Mouse (Mus musculus) thymus, postnatal 25 days (tissue): ENCODE measurements around the gene Ube2f.

ENCODE experiments used
- DNase-seq: peaks from one replicate; pipeline ENCODE4 v3.0.0; 2022

The Ube2f gene

GRCm38 (mm10) chr1:91239112-91239511 lies 11.0 kb upstream of the Ube2f start:
- DNase-seq, result peak; percentile 81

GRCm38 (mm10) chr1:91239800-91240199 lies 10.3 kb upstream of the Ube2f start:
- DNase-seq, result no peak

- DNase-seq, result no peak
Observed at GRCm38 (mm10) chr1:91240685-91241084, 9.4 kb upstream of the Ube2f start.

GRCm38 (mm10) chr1:91241249-91241648 lies 8.9 kb upstream of the Ube2f start:
- no peak for DNase-seq

- DNase-seq, result no peak
Observed at GRCm38 (mm10) chr1:91248242-91248641, 1.9 kb upstream of the Ube2f start.

- DNase-seq, result no peak
Observed at GRCm38 (mm10) chr1:91248970-91249369, 1.1 kb upstream of the Ube2f start.

- peak; percentile 40 for DNase-seq
Observed at GRCm38 (mm10) chr1:91250415-91251147, 477 bp downstream of the Ube2f start.

- no peak for DNase-seq
Observed at GRCm38 (mm10) chr1:91251148-91251650, 1.1 kb downstream of the Ube2f start.

- DNase-seq, result no peak
Observed at GRCm38 (mm10) chr1:91251927-91252326, 1.8 kb downstream of the Ube2f start.

GRCm38 (mm10) chr1:91257918-91258317 lies 7.8 kb downstream of the Ube2f start:
- DNase-seq, result no peak

GRCm38 (mm10) chr1:91259794-91260193 lies 9.7 kb downstream of the Ube2f start:
- no peak for DNase-seq

GRCm38 (mm10) chr1:91262508-91262907 lies 12.4 kb downstream of the Ube2f start:
- DNase-seq, result no peak

GRCm38 (mm10) chr1:91272260-91272659 lies 22.2 kb downstream of the Ube2f start:
- DNase-seq, result no peak

- no peak for DNase-seq
Observed at GRCm38 (mm10) chr1:91276581-91276980, 26.5 kb downstream of the Ube2f start.

GRCm38 (mm10) chr1:91277480-91277879 lies 27.4 kb downstream of the Ube2f start:
- no peak for DNase-seq

- no peak for DNase-seq
Observed at GRCm38 (mm10) chr1:91278410-91279119, 28.5 kb downstream of the Ube2f start.

GRCm38 (mm10) chr1:91279126-91279525 lies 29.0 kb downstream of the Ube2f start:
- no peak for DNase-seq

GRCm38 (mm10) chr1:91282582-91282981 lies 32.5 kb downstream of the Ube2f start:
- no peak for DNase-seq

- DNase-seq, result no peak
Observed at GRCm38 (mm10) chr1:91289375-91289774, 39.3 kb downstream of the Ube2f start.

- no peak for DNase-seq
Observed at GRCm38 (mm10) chr1:91292101-91292825, 42.2 kb downstream of the Ube2f start.

GRCm38 (mm10) chr1:91295544-91295943 lies 45.4 kb downstream of the Ube2f start:
- DNase-seq, result no peak

GRCm38 (mm10) chr1:91297799-91298744 lies 48.0 kb downstream of the Ube2f start, which contains the start of gene Scly:
Gene Scly (plus strand): TSS chr1:91298338.
- peak; percentile 91 for DNase-seq
